ENCODE assay signal across 26 mouse cellular contexts in the genomic region with DNA sequence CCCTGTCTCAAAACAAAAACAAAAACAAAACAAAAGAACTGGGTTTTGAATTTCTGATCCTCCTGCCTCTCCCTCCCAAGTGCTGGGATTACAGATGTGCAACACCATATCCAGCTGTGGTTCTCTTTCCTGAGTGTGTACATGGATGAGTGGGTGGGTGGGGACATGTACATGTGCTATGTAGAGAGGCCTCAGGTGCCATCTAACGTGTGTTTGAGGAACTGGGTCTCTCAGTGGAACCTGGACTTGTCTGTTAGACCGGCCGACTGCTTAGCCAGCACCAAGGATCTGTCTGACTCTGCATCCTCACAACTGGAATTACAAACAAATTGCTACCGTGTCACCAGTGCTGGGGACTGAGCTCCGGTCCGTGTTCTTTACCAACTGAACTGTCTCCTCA. TPM values are rescaled to one million over a fixed set of nuclear protein-coding genes. Genes with fewer than 3 reads are reported as not detected.
DNase-seq lines count a peak whose midpoint lies in the region; ATAC-seq and TF ChIP-seq lines count a peak whose summit lies in the region.
"Had no signal": no experiment of that assay in that cellular context is flagged by ENCODE, and none has a peak within 500 bp of the region (broad histone marks: within the 10 kb centered on the region; RNA-seq: fewer than 3 reads in every experiment).

No protein-coding gene starts in this region.

- H3K4me2 ChIP-seq in liver, embryonic 11.5 days: peak overlapping the region; percentile 58
- H3K4me2 ChIP-seq in liver, embryonic 12.5 days: peak overlapping the region; percentile 63
- H3K4me2 ChIP-seq in lung, postnatal 0 days (replicated peaks; ENCODE audit: low read depth, low read length): no peak overlapping the region

- no peak for DNase-seq in liver, embryonic 11.5 days (ENCODE audit: low spot score)
- DNase-seq in liver: no peak
- DNase-seq in naive thymus-derived CD4-positive, alpha-beta T cell, adult 2 months (ENCODE audit: low read depth): peak; percentile 22
- no peak for DNase-seq in adrenal gland, adult (ENCODE audit: inconsistent age in 2 of 2, low spot score in 1 of 2)
- no peak for DNase-seq in lung, postnatal 0 days (ENCODE audit: low spot score)
- DNase-seq: adrenal gland, adult 2 months; cerebellum, adult 11-12 months; cerebellum, postnatal 14 days; gastrocnemius, postnatal 25 days; heart, adult 2 months; heart, postnatal 14 days; kidney, postnatal 25 days; left cerebral cortex, postnatal 4 days; midbrain, embryonic 14.5 days; thymus, postnatal 25 days had no signal

- H3K4me3 ChIP-seq in liver, embryonic 11.5 days (ENCODE audit: low read depth, low read length): no peak overlapping the region
- peak overlapping the region; percentile 98 for H3K4me3 ChIP-seq in ES-Bruce4 (ENCODE audit: low read depth, low read length)
- H3K4me3 ChIP-seq in liver, embryonic 12.5 days: no peak overlapping the region
- no peak overlapping the region for H3K4me3 ChIP-seq in lung, postnatal 0 days (ENCODE audit: low read depth, low read length)
- H3K4me3 ChIP-seq: heart, adult 2 months had no signal

- 79% methylated on average over 6 of the region's 6 CpGs for WGBS in liver, embryonic 11.5 days
- 70% methylated on average over 6 of the region's 6 CpGs for WGBS in liver, embryonic 12.5 days (ENCODE audit: insufficient replicate concordance)
- 85% methylated on average over 6 of the region's 6 CpGs for WGBS in lung, postnatal 0 days

- no peak for ATAC-seq in liver, embryonic 11.5 days (replicated peaks; ENCODE audit: low FRiP score)
- no peak for ATAC-seq in liver, embryonic 12.5 days
- no peak for ATAC-seq in lung, postnatal 0 days
- ATAC-seq: hindbrain, postnatal 0 days; intestine, postnatal 0 days had no signal

- peaks cover 4% of the 10 kb centered on the region for H3K36me3 ChIP-seq in liver, embryonic 11.5 days (ENCODE audit: control insufficient read depth, insufficient read depth, low read length)
- H3K36me3 ChIP-seq in ES-Bruce4 (ENCODE audit: control insufficient read depth, insufficient read depth, low read length, poor library complexity, severe bottlenecking): no peaks in the 10 kb centered on the region
- H3K36me3 ChIP-seq in liver, embryonic 12.5 days: peaks cover 16% of the 10 kb centered on the region
- H3K36me3 ChIP-seq in lung, postnatal 0 days (ENCODE audit: insufficient read depth, low read length): no peaks in the 10 kb centered on the region
- H3K36me3 ChIP-seq: forebrain, embryonic 12.5 days had no signal

- H3K27me3 ChIP-seq in liver, embryonic 11.5 days (replicated peaks; ENCODE audit: control insufficient read depth, insufficient read depth, low read length): no peaks in the 10 kb centered on the region
- no peaks in the 10 kb centered on the region for H3K27me3 ChIP-seq in ES-Bruce4 (ENCODE audit: control insufficient read depth, insufficient read depth, low read length, poor library complexity, severe bottlenecking)
- no peaks in the 10 kb centered on the region for H3K27me3 ChIP-seq in liver, embryonic 12.5 days (replicated peaks)
- H3K27me3 ChIP-seq in lung, postnatal 0 days (replicated peaks; ENCODE audit: insufficient read depth, low read length): no peaks in the 10 kb centered on the region
- H3K27me3 ChIP-seq: embryonic facial prominence, embryonic 13.5 days; forebrain, embryonic 12.5 days; heart, embryonic 13.5 days; limb, embryonic 15.5 days; neural tube, embryonic 13.5 days had no signal

- no peak for TF ChIP-seq EP300 in ES-Bruce4 (IDR thresholded peaks at IDR 0.05; ENCODE audit: insufficient read depth, low read depth, low read length)
- TF ChIP-seq EP300 in lung, postnatal 0 days (IDR thresholded peaks at IDR 0.05): no peak

- H3K27ac ChIP-seq in liver, embryonic 11.5 days (ENCODE audit: low read depth, low read length): peak overlapping the region; percentile 47
- peak overlapping the region; percentile 22 for H3K27ac ChIP-seq in ES-Bruce4 (ENCODE audit: insufficient read depth, low read length)
- H3K27ac ChIP-seq in liver, embryonic 12.5 days: peak overlapping the region; percentile 76
- H3K27ac ChIP-seq in lung, postnatal 0 days (ENCODE audit: low read length): no peak overlapping the region
- H3K27ac ChIP-seq: embryonic facial prominence, embryonic 13.5 days; heart, embryonic 13.5 days; hindbrain, postnatal 0 days; limb, embryonic 15.5 days; neural tube, embryonic 13.5 days had no signal

- no peak for TF ChIP-seq POLR2A in ES-Bruce4 (IDR thresholded peaks at IDR 0.05; ENCODE audit: insufficient read depth, low read length)

- no peaks in the 10 kb centered on the region for H3K9me3 ChIP-seq in liver, embryonic 11.5 days (ENCODE audit: control insufficient read depth, low read length)
- H3K9me3 ChIP-seq in ES-Bruce4 (replicated peaks; ENCODE audit: control insufficient read depth, insufficient read depth, low read length, poor library complexity, severe bottlenecking): no peaks in the 10 kb centered on the region
- H3K9me3 ChIP-seq in liver, embryonic 12.5 days (replicated peaks): no peaks in the 10 kb centered on the region
- no peaks in the 10 kb centered on the region for H3K9me3 ChIP-seq in lung, postnatal 0 days (ENCODE audit: low read length)
- H3K9me3 ChIP-seq: embryonic facial prominence, embryonic 13.5 days; forebrain, embryonic 12.5 days; heart, embryonic 13.5 days; limb, embryonic 15.5 days; neural tube, embryonic 13.5 days had no signal

- TF ChIP-seq CTCF in ES-Bruce4 (IDR thresholded peaks at IDR 0.05; ENCODE audit: low read depth, low read length): no peak
- no peak for TF ChIP-seq CTCF in lung, postnatal 0 days (IDR thresholded peaks at IDR 0.05)

- peaks cover 19% of the 10 kb centered on the region for H3K4me1 ChIP-seq in liver, embryonic 11.5 days (replicated peaks; ENCODE audit: control insufficient read depth, insufficient read depth, low read length)
- peaks cover 5% of the 10 kb centered on the region for H3K4me1 ChIP-seq in ES-Bruce4 (ENCODE audit: control insufficient read depth, insufficient read depth, low read length)
- H3K4me1 ChIP-seq in liver, embryonic 12.5 days: peaks cover 52% of the 10 kb centered on the region
- H3K4me1 ChIP-seq in lung, postnatal 0 days (ENCODE audit: insufficient read depth, low read depth, low read length): peaks cover 4% of the 10 kb centered on the region

- H3K9ac ChIP-seq in liver, embryonic 11.5 days (ENCODE audit: low read depth, low read length): 0 out of 2 replicates have a peak overlapping the region, but pooled peaks have one; percentile 3
- peak overlapping the region; percentile 88 for H3K9ac ChIP-seq in ES-Bruce4 (ENCODE audit: low read depth, poor library complexity, severe bottlenecking)
- H3K9ac ChIP-seq in liver, embryonic 12.5 days: no peak overlapping the region
- H3K9ac ChIP-seq in lung, postnatal 0 days (replicated peaks; ENCODE audit: low read depth): no peak overlapping the region
- H3K9ac ChIP-seq: embryonic facial prominence, embryonic 13.5 days; forebrain, embryonic 12.5 days; heart, embryonic 13.5 days; limb, embryonic 15.5 days had no signal

RNA-seq across cellular contexts. Expression of a gene that starts 3.2 kb away (rescaled TPM):
- polyA plus RNA-seq in liver, embryonic 11.5 days (2014; fragmentation: Nextera tagmentation; extraction: Ambion mirVana): 58.5 and 59.7 TPM in 2 replicates
- polyA plus RNA-seq in ES-Bruce4 (2011; ENCODE audit: insufficient read depth, insufficient read length, low read depth, missing spikeins): 20.3 and 22.4 TPM in 2 replicates
- 45.5 and 48.4 TPM in 2 replicates for polyA plus RNA-seq in liver, embryonic 12.5 days (2016; fragmentation: Nextera tagmentation; extraction: Ambion mirVana)
- polyA plus RNA-seq in lung, postnatal 0 days (2015; fragmentation: Nextera tagmentation; extraction: Ambion mirVana): 32.1 and 33.7 TPM in 2 replicates

RNA-seq across cellular contexts. Expression of a gene that starts 16.0 kb away (rescaled TPM):
- polyA plus RNA-seq in liver, embryonic 11.5 days (2014; fragmentation: Nextera tagmentation; extraction: Ambion mirVana): 43.9 and 49.2 TPM in 2 replicates
- polyA plus RNA-seq in ES-Bruce4 (2011; ENCODE audit: insufficient read depth, insufficient read length, low read depth, missing spikeins): 49.2 and 60.6 TPM in 2 replicates
- polyA plus RNA-seq in liver, embryonic 12.5 days (2016; fragmentation: Nextera tagmentation; extraction: Ambion mirVana): 21.1 and 22.1 TPM in 2 replicates
- 86.6 and 101 TPM in 2 replicates for polyA plus RNA-seq in lung, postnatal 0 days (2015; fragmentation: Nextera tagmentation; extraction: Ambion mirVana)

RNA-seq across cellular contexts. Expression of a gene that starts 28.0 kb away (rescaled TPM):
- polyA plus RNA-seq in liver, embryonic 11.5 days (2014; fragmentation: Nextera tagmentation; extraction: Ambion mirVana): 60.5 and 65.4 TPM in 2 replicates
- 2.3 and 5.4 TPM in 2 replicates for polyA plus RNA-seq in ES-Bruce4 (2011; ENCODE audit: insufficient read depth, insufficient read length, low read depth, missing spikeins)
- polyA plus RNA-seq in liver, embryonic 12.5 days (2016; fragmentation: Nextera tagmentation; extraction: Ambion mirVana): 51.0 and 53.9 TPM in 2 replicates
- polyA plus RNA-seq in lung, postnatal 0 days (2015; fragmentation: Nextera tagmentation; extraction: Ambion mirVana): 0.33 and 0.87 TPM in 2 replicates

RNA-seq across cellular contexts. Expression of a gene that starts 31.2 kb away (rescaled TPM):
- 0.18 TPM in 1 of 2 replicates, not detected in the other for polyA plus RNA-seq in liver, embryonic 11.5 days (2014; fragmentation: Nextera tagmentation; extraction: Ambion mirVana)
- polyA plus RNA-seq in ES-Bruce4 (2011; ENCODE audit: insufficient read depth, insufficient read length, low read depth, missing spikeins): 0.48 and 0.94 TPM in 2 replicates
- polyA plus RNA-seq in liver, embryonic 12.5 days (2016; fragmentation: Nextera tagmentation; extraction: Ambion mirVana): 0.10 TPM in 1 of 2 replicates, not detected in the other
- polyA plus RNA-seq in lung, postnatal 0 days (2015; fragmentation: Nextera tagmentation; extraction: Ambion mirVana): 0.19 and 0.51 TPM in 2 replicates
- polyA plus RNA-seq: erythroblast, embryonic 14.5 days; kidney, embryonic 14.5 days had no signal

RNA-seq across cellular contexts. Expression of a gene that starts 31.3 kb away (rescaled TPM):
- polyA plus RNA-seq in liver, embryonic 11.5 days (2014; fragmentation: Nextera tagmentation; extraction: Ambion mirVana): 46.6 and 54.5 TPM in 2 replicates
- polyA plus RNA-seq in ES-Bruce4 (2011; ENCODE audit: insufficient read depth, insufficient read length, low read depth, missing spikeins): 25.1 and 28.6 TPM in 2 replicates
- 33.4 and 36.0 TPM in 2 replicates for polyA plus RNA-seq in liver, embryonic 12.5 days (2016; fragmentation: Nextera tagmentation; extraction: Ambion mirVana)
- polyA plus RNA-seq in lung, postnatal 0 days (2015; fragmentation: Nextera tagmentation; extraction: Ambion mirVana): 47.4 and 50.7 TPM in 2 replicates

Comparison
In these comparisons a context has a peak if more than half of its experiments do, and no peak if none do; other contexts are left out.
1. H3K9ac ChIP-seq: peak in liver, embryonic 11.5 days (single experiment) and ES-Bruce4 (single experiment); none in liver, embryonic 12.5 days (single experiment) and lung, postnatal 0 days (single experiment).